Mouse (Mus musculus) lung, postnatal 0 days (tissue): ENCODE results near the gene Iqcf1.

ENCODE experiments used
- CTCF ChIP-seq: IDR thresholded peaks from 2 replicates; pipeline ENCODE4 v1.5.1; 2016; ENCODE audit warnings: antibody characterized with exemption, mild to moderate bottlenecking
- EP300 ChIP-seq: IDR thresholded peaks from 2 replicates; pipeline ENCODE4 v1.6.1; 2016; ENCODE audit warnings: antibody characterized with exemption, mild to moderate bottlenecking, control low read depth

- TF ChIP-seq EP300 = no peak
- TF ChIP-seq CTCF = no peak
Observed at GRCm38 (mm10) chr9:106499667-106500066, at the start of gene Iqcf1.
